Mouse (Mus musculus): Measurements from ENCODE around the gene 6430550D23Rik. TPM values are rescaled to one million over a fixed set of nuclear protein-coding genes. Genes with fewer than 3 reads are reported as not detected.
"Not testable (repeated sequence)": the region's sequence is repeated elsewhere in the genome, so short reads cannot be mapped to it uniquely, and the experiment has no call there.

Gene 6430550D23Rik
- polyA plus RNA-seq, 1 experiment: 1.4 TPM

- peak; percentile 70 for DNase-seq (ENCODE audit: low read depth, low spot score)
- WGBS: under 1% methylated on average over 59 of the region's 59 CpGs
These were observed 51.4 kb downstream of the 6430550D23Rik start, which contains the start of gene Cep250 for GRCm38 (mm10) chr2:155956134-155957059. TSS of gene Cep250 (plus strand) at chr2:155956458.

- no peak for DNase-seq (ENCODE audit: low read depth, low spot score)
These were observed 55.8 kb downstream of the 6430550D23Rik start for GRCm38 (mm10) chr2:155952006-155952405.

- WGBS: 67% methylated on average over 6 of the region's 6 CpGs
These were observed 58.4 kb downstream of the 6430550D23Rik start for GRCm38 (mm10) chr2:155949362-155949761.

GRCm38 (mm10) chr2:155947390-155948002 is 60.3 kb downstream of the 6430550D23Rik start:
- no peak for DNase-seq (ENCODE audit: low read depth, low spot score)
- 21% methylated on average over 5 of the region's 5 CpGs for WGBS

More at GRCm38 (mm10) chr2:155949362-155949761, 58.4 kb downstream of the 6430550D23Rik start:
- DNase-seq (ENCODE audit: low read depth, low spot score): no peak

GRCm38 (mm10) chr2:155946499-155946898 is 61.3 kb downstream of the 6430550D23Rik start:
- 53% methylated on average over 4 of the region's 4 CpGs for WGBS
- no peak for DNase-seq (ENCODE audit: low read depth, low spot score)

- no peak for DNase-seq (ENCODE audit: low read depth, low spot score)
- 4% methylated on average over 7 of the region's 7 CpGs for WGBS
These were observed 61.7 kb downstream of the 6430550D23Rik start for GRCm38 (mm10) chr2:155946069-155946468.

GRCm38 (mm10) chr2:155945580-155945979 is 62.2 kb downstream of the 6430550D23Rik start:
- no peak for DNase-seq (ENCODE audit: low read depth, low spot score)
- WGBS: 78% methylated on average over 5 of the region's 5 CpGs

GRCm38 (mm10) chr2:155945124-155945523 is 62.7 kb downstream of the 6430550D23Rik start, which contains the start of gene Gdf5:
TSS of gene Gdf5 (minus strand) at chr2:155945367.
- 68% methylated on average over 13 of the region's 13 CpGs for WGBS
- DNase-seq (ENCODE audit: low read depth, low spot score): no peak

GRCm38 (mm10) chr2:155944685-155945084 is 63.1 kb downstream of the 6430550D23Rik start:
- 94% methylated on average over 4 of the region's 4 CpGs for WGBS
- no peak for DNase-seq (ENCODE audit: low read depth, low spot score)

- 40% methylated on average over 8 of the region's 8 CpGs for WGBS
- DNase-seq (ENCODE audit: low read depth, low spot score): no peak
These were observed 64.3 kb downstream of the 6430550D23Rik start for GRCm38 (mm10) chr2:155943463-155943862.

GRCm38 (mm10) chr2:155941697-155942442 is 65.9 kb downstream of the 6430550D23Rik start:
- 85% methylated on average over 40 of the region's 40 CpGs for WGBS
- no peak for DNase-seq (ENCODE audit: low read depth, low spot score)

GRCm38 (mm10) chr2:155940681-155941080 is 67.1 kb downstream of the 6430550D23Rik start, which contains the start of gene Gm15557:
TSS of gene Gm15557 (plus strand) at chr2:155940728.
- no peak for DNase-seq (ENCODE audit: low read depth, low spot score)
- WGBS: 64% methylated on average over 3 of the region's 3 CpGs

GRCm38 (mm10) chr2:155939897-155940529 is 67.8 kb downstream of the 6430550D23Rik start:
- 22% methylated on average over 7 of the region's 7 CpGs for WGBS
- DNase-seq (ENCODE audit: low read depth, low spot score): no peak

GRCm38 (mm10) chr2:155929531-155930442 is 78.0 kb downstream of the 6430550D23Rik start, which contains the start of gene Uqcc1:
TSS of gene Uqcc1 (minus strand) at chr2:155930310.
- WGBS: under 1% methylated on average over 38 of the region's 38 CpGs
- DNase-seq (ENCODE audit: low read depth, low spot score): peak; percentile 94

GRCm38 (mm10) chr2:155928711-155929345 is 78.9 kb downstream of the 6430550D23Rik start:
- 32% methylated on average over 7 of the region's 7 CpGs for WGBS
- no peak for DNase-seq (ENCODE audit: low read depth, low spot score)

- WGBS: 81% methylated on average over 6 of the region's 6 CpGs
- not testable (repeated sequence) for DNase-seq (ENCODE audit: low read depth, low spot score)
These were observed 82.6 kb downstream of the 6430550D23Rik start for GRCm38 (mm10) chr2:155925213-155925612.

Measured in large intestine, adult 2 months (tissue).